Mouse (Mus musculus) layer of hippocampus, adult 2 months (tissue): ENCODE results near the gene Dlgap3. TPM values are rescaled to one million over a fixed set of nuclear protein-coding genes. Genes with fewer than 3 reads are reported as not detected.
A peak's percentile ranks its signal among the peaks of the same experiment; 100 is the strongest.

Source experiments
- DNase-seq, 2 experiments: peaks; one replicate each; pipeline ENCODE4 v3.0.0; 2022; ENCODE audit warnings: low spot score in 2 of 2
- H3K27ac ChIP-seq: fragments of 200-600 bp; 2 replicates; pipeline ENCODE4 v1.8.1; 2022
- H3K4me3 ChIP-seq: fragments of 200-600 bp; 2 replicates; pipeline ENCODE4 v1.8.1; 2022; ENCODE audit warnings: mild to moderate bottlenecking
- CTCF ChIP-seq: fragments of 200-600 bp; conservative IDR thresholded peaks from 2 replicates; pipeline ENCODE4 v1.8.1; 2022; ENCODE audit warnings: antibody characterized with exemption, mild to moderate bottlenecking, moderate library complexity
- total RNA-seq, 2 experiments: library from RNA; stranded (reverse); gene quantifications; 2 replicates each; pipeline ENCODE4 v1.2.3; 2021

Gene Dlgap3
- total RNA-seq, 2 experiments from 2014 or later = 283 to 292 TPM

GRCm38 (mm10) chr4:127179469-127180449 lies 10.8 kb downstream of the Dlgap3 start:
- TF ChIP-seq CTCF = no peak
- Histone ChIP-seq H3K27ac (peak overlapping the region; percentile 91), H3K4me3 (peak overlapping the region; percentile 39)
- peak in 1 of 2 experiments; percentile 68 for DNase-seq

- no peak for DNase-seq
- no peak for TF ChIP-seq CTCF
- Histone ChIP-seq H3K27ac (peak overlapping the region; percentile 91), H3K4me3 (no peak overlapping the region)
Observed at GRCm38 (mm10) chr4:127180450-127180840, 11.4 kb downstream of the Dlgap3 start.

GRCm38 (mm10) chr4:127181010-127181409 lies 12.0 kb downstream of the Dlgap3 start:
- DNase-seq = no peak
- TF ChIP-seq CTCF = no peak
- Histone ChIP-seq H3K4me3 (no peak overlapping the region), H3K27ac (no peak overlapping the region)

GRCm38 (mm10) chr4:127183867-127184266 lies 14.9 kb downstream of the Dlgap3 start:
- DNase-seq = no peak
- no peak overlapping the region for H3K4me3 ChIP-seq

GRCm38 (mm10) chr4:127190921-127191320 lies 21.9 kb downstream of the Dlgap3 start:
- H3K27ac ChIP-seq = no peak overlapping the region
- DNase-seq = no peak
- H3K4me3 ChIP-seq = no peak overlapping the region
- TF ChIP-seq CTCF = no peak

More at GRCm38 (mm10) chr4:127183867-127184266, 14.9 kb downstream of the Dlgap3 start:
- H3K27ac ChIP-seq = no peak overlapping the region; the same call in 1 of the 2 replicates
- no peak for TF ChIP-seq CTCF

GRCm38 (mm10) chr4:127192704-127193103 lies 23.7 kb downstream of the Dlgap3 start:
- no peak for DNase-seq
- Histone ChIP-seq H3K27ac (peak overlapping the region; percentile 40; the same call in 1 of the 2 replicates), H3K4me3 (no peak overlapping the region)
- no peak for TF ChIP-seq CTCF

- DNase-seq = no peak
- H3K27ac ChIP-seq = peak overlapping the region; percentile 40
- TF ChIP-seq CTCF = no peak
- no peak overlapping the region for H3K4me3 ChIP-seq
Observed at GRCm38 (mm10) chr4:127193378-127194155, 24.6 kb downstream of the Dlgap3 start.

- no peak for DNase-seq
- no peak for TF ChIP-seq CTCF
- no peak overlapping the region for H3K4me3 ChIP-seq
- H3K27ac ChIP-seq = no peak overlapping the region
Observed at GRCm38 (mm10) chr4:127194477-127195269, 25.7 kb downstream of the Dlgap3 start.

- no peak for TF ChIP-seq CTCF
- no peak for DNase-seq
- H3K27ac ChIP-seq = peak overlapping the region; percentile 39; the same call in 1 of the 2 replicates
- H3K4me3 ChIP-seq = no peak overlapping the region
Observed at GRCm38 (mm10) chr4:127198609-127199008, 29.6 kb downstream of the Dlgap3 start.

GRCm38 (mm10) chr4:127199406-127199805 lies 30.4 kb downstream of the Dlgap3 start:
- peak; percentile 71 for TF ChIP-seq CTCF

GRCm38 (mm10) chr4:127200164-127200722 lies 31.2 kb downstream of the Dlgap3 start:
- TF ChIP-seq CTCF = no peak
- Histone ChIP-seq H3K27ac (peak overlapping the region; percentile 64; the same call in 1 of the 2 replicates), H3K4me3 (no peak overlapping the region)
- DNase-seq = no peak

More at GRCm38 (mm10) chr4:127199406-127199805, 30.4 kb downstream of the Dlgap3 start:
- DNase-seq = no peak
- H3K4me3 ChIP-seq = no peak overlapping the region
- peak overlapping the region; percentile 39; the same call in 1 of the 2 replicates for H3K27ac ChIP-seq
